Mouse (Mus musculus): ENCODE measurements around the gene Tha1. TPM values are rescaled to one million over a fixed set of nuclear protein-coding genes. Genes with fewer than 3 reads are reported as not detected.

Gene Tha1
- total and polyA plus RNA-seq, 3 experiments, result not detected

DNA sequence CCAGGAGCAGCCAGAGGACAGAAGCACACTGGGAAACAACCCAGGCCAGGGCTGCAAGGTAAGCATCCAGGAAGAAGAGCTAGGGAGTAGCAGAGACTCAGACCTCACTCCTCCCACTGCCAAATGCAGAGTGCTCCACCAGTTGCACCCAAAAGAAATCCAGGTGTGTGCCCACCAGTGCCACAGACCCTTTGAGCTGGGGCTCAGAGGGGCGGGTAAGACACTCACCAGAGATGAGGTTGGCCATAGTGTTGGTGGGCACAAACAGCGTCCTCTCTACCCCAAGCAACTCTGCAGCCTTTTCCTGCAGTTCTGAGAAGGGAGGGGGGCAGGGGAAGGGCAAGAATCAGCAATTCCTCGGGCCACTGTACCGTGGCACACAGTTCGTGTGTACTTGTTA lies 1.9 kb downstream of the Tha1 start:
- no peak for DNase-seq (ENCODE audit: low spot score)
- H3K4me3 ChIP-seq (ENCODE audit: low read depth, low read length), result no peak overlapping the region
- peaks cover 67% of the 10 kb centered on the region for H3K27me3 ChIP-seq (ENCODE audit: insufficient read depth, low read length)
- no peak for TF ChIP-seq POLR2AphosphoS5 (IDR thresholded peaks at IDR 0.05; ENCODE audit: insufficient replicate concordance, low read depth, low read length)
- TF ChIP-seq GATA1 (IDR thresholded peaks at IDR 0.05; ENCODE audit: borderline replicate concordance, low read length), result no peak
- TF ChIP-seq GATA2 (IDR thresholded peaks at IDR 0.05; ENCODE audit: borderline replicate concordance, low read depth, low read length), result no peak
- TF ChIP-seq TAL1 (conservative IDR thresholded peaks at IDR 0.05; ENCODE audit: low read depth, low read length), result no peak
- TF ChIP-seq CTCF (IDR thresholded peaks at IDR 0.05; ENCODE audit: low read depth, low read length), result no peak
- no peaks in the 10 kb centered on the region for H3K9me3 ChIP-seq (replicated peaks)
- peaks cover 5% of the 10 kb centered on the region for H3K4me1 ChIP-seq (ENCODE audit: insufficient read depth, low read depth, low read length)
- H3K36me3 ChIP-seq (replicated peaks), result no peaks in the 10 kb centered on the region
- ATAC-seq (ENCODE audit: extremely low read depth, insufficient number of reproducible peaks, low FRiP score, poor library complexity, severe bottlenecking), result no peak

DNA sequence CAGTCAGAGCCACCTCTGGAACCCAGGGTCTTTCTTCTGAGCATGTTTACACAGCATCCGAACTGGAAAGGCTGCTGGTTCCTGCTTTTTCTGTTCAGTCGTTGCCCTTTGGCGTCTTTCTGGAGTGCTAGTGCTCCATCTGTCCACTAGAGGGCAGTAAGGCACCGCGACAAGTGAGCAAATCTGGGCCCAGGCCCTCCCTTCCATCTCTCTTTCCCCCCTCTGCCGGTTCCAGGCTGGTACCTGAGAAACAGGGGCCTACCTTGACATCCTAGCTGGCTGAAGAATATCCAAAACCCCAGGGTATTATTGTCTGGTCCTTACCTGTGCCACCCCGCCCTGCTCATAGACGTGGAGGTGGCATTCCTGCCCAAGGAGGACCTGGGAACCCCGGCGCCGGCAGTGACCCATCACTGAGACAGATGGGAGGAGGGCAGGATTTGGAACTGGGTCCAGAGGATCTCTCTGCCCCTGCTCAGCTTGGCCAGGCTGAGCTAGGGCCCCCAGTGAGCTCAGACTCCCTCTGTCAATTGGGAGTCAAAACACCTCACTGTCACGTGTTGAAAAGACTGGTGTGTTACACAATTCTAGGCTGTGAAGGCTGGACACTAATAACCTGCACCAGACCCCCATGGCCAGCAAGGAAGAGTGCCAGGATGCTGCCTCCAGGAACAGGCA lies 2.5 kb downstream of the Tha1 start:
- peaks cover 69% of the 10 kb centered on the region for H3K27me3 ChIP-seq (ENCODE audit: insufficient read depth, low read length)
- H3K4me1 ChIP-seq (ENCODE audit: insufficient read depth, low read depth, low read length), result peaks cover 10% of the 10 kb centered on the region
- no peak overlapping the region for H3K4me3 ChIP-seq (ENCODE audit: low read depth, low read length)
- H3K36me3 ChIP-seq (replicated peaks), result no peaks in the 10 kb centered on the region
- no peaks in the 10 kb centered on the region for H3K9me3 ChIP-seq (replicated peaks)
- TF ChIP-seq POLR2AphosphoS5 (IDR thresholded peaks at IDR 0.05; ENCODE audit: insufficient replicate concordance, low read depth, low read length), result no peak
- TF ChIP-seq GATA1 (IDR thresholded peaks at IDR 0.05; ENCODE audit: borderline replicate concordance, low read length), result no peak
- TF ChIP-seq CTCF (IDR thresholded peaks at IDR 0.05; ENCODE audit: low read depth, low read length), result peak; percentile 90
- ATAC-seq (ENCODE audit: extremely low read depth, insufficient number of reproducible peaks, low FRiP score, poor library complexity, severe bottlenecking), result 0 out of 2 replicates have a peak, but pooled peaks have one; percentile 8
- DNase-seq (ENCODE audit: low spot score), result peak; percentile 65

DNA sequence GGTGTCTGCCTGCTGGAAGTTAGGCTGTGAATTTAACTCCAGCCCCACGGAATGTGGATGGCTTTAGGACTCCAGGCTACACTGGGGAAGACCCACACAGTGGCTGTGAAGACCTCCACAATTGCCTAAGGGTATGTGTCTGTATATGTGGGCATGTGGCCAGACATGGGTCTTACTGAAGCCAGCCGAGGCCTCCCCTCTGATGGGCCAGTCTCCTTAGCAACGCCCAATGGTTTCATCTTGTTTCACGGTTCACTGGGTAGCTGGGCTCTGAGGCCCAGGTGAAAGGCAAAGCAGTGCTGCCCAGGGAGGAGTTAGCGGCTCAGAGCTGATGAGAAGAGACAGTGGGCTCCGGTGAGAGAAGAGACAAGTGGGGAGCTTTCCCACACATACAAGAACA lies 7.3 kb downstream of the Tha1 start:
- H3K4me3 ChIP-seq (ENCODE audit: low read depth, low read length), result no peak overlapping the region
- DNase-seq (ENCODE audit: low spot score), result no peak
- no peak for ATAC-seq (ENCODE audit: extremely low read depth, insufficient number of reproducible peaks, low FRiP score, poor library complexity, severe bottlenecking)
- peaks cover 84% of the 10 kb centered on the region for H3K27me3 ChIP-seq (ENCODE audit: insufficient read depth, low read length)
- TF ChIP-seq GATA2 (IDR thresholded peaks at IDR 0.05; ENCODE audit: borderline replicate concordance, low read depth, low read length), result no peak
- no peak for TF ChIP-seq CTCF (IDR thresholded peaks at IDR 0.05; ENCODE audit: low read depth, low read length)
- no peak for TF ChIP-seq POLR2AphosphoS5 (IDR thresholded peaks at IDR 0.05; ENCODE audit: insufficient replicate concordance, low read depth, low read length)
- TF ChIP-seq GATA1 (IDR thresholded peaks at IDR 0.05; ENCODE audit: borderline replicate concordance, low read length), result no peak
- TF ChIP-seq TAL1 (conservative IDR thresholded peaks at IDR 0.05; ENCODE audit: low read depth, low read length), result no peak
- no peaks in the 10 kb centered on the region for H3K9me3 ChIP-seq (replicated peaks)
- no peaks in the 10 kb centered on the region for H3K36me3 ChIP-seq (replicated peaks)
- peaks cover 36% of the 10 kb centered on the region for H3K4me1 ChIP-seq (ENCODE audit: insufficient read depth, low read depth, low read length)

DNA sequence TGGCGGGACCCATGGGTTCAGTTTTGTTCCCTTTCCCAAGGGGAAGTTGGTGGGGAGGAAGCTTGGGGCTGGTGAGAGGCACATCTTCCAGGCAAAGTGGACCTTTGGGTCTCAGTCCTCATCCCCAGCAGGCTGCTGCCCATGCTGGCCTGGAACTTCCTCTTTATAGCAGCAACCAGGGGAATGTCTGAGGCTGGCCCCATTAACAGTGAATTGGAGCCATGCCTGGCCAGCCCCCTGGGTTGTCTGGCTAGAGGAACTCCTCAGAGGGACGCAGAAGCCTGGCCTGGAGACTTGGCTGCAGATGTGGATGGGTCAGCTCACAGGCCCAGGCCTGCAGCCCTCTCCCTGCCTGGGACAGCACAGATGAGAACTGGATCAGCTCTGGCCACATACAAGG lies 8.5 kb downstream of the Tha1 start:
- Histone ChIP-seq H3K36me3 (replicated peaks) (no peaks in the 10 kb centered on the region), H3K4me3 (ENCODE audit: low read depth, low read length) (no peak overlapping the region), H3K27me3 (ENCODE audit: insufficient read depth, low read length) (peaks cover 88% of the 10 kb centered on the region), H3K4me1 (ENCODE audit: insufficient read depth, low read depth, low read length) (peaks cover 32% of the 10 kb centered on the region), H3K9me3 (replicated peaks) (no peaks in the 10 kb centered on the region)
- DNase-seq (ENCODE audit: low spot score), result no peak
- no peak for TF ChIP-seq CTCF (IDR thresholded peaks at IDR 0.05; ENCODE audit: low read depth, low read length)
- no peak for ATAC-seq (ENCODE audit: extremely low read depth, insufficient number of reproducible peaks, low FRiP score, poor library complexity, severe bottlenecking)

DNA sequence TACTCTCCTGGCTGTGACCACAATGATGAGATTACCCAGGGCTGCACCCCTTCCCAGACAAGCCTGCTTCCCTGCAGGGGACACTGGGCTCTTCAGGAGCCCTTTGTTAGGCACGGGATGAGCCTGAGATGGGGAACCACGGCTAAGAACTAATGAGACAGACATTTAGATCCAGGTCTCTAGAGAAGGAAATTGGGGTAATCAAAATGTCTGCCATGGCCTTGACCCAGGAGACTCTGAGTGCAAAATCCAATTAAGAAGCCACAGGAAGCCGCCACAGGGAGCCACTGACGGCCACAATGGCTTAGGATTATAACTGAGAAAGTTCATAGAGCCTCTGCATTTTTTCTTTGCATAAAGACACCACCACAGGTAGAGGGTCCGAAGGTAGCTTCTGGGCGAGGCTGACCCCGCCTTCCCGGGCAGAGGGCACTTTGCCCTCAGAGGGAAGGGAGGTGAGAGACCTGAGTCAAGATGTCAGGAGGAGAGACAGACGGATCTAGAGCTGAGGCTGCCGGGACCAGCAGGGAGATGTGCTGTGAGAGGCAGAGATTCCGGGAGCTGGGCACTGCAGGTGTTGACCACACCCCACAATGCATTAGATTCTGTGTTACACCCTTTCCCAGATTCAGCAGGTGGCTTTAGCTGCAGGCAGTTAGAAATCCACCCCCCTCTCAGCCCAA lies 10.0 kb downstream of the Tha1 start:
- TF ChIP-seq GATA1 (IDR thresholded peaks at IDR 0.05; ENCODE audit: borderline replicate concordance, low read length) (no peak), CTCF (IDR thresholded peaks at IDR 0.05; ENCODE audit: low read depth, low read length) (no peak), POLR2AphosphoS5 (IDR thresholded peaks at IDR 0.05; ENCODE audit: insufficient replicate concordance, low read depth, low read length) (no peak), TAL1 (conservative IDR thresholded peaks at IDR 0.05; ENCODE audit: low read depth, low read length) (no peak), GATA2 (IDR thresholded peaks at IDR 0.05; ENCODE audit: borderline replicate concordance, low read depth, low read length) (no peak)
- H3K27me3 ChIP-seq (ENCODE audit: insufficient read depth, low read length), result peaks cover 75% of the 10 kb centered on the region
- H3K4me3 ChIP-seq (ENCODE audit: low read depth, low read length), result no peak overlapping the region
- DNase-seq (ENCODE audit: low spot score), result no peak
- no peaks in the 10 kb centered on the region for H3K9me3 ChIP-seq (replicated peaks)
- peaks cover 32% of the 10 kb centered on the region for H3K4me1 ChIP-seq (ENCODE audit: insufficient read depth, low read depth, low read length)
- no peak for ATAC-seq (ENCODE audit: extremely low read depth, insufficient number of reproducible peaks, low FRiP score, poor library complexity, severe bottlenecking)
- peaks cover 7% of the 10 kb centered on the region for H3K36me3 ChIP-seq (replicated peaks)

DNA sequence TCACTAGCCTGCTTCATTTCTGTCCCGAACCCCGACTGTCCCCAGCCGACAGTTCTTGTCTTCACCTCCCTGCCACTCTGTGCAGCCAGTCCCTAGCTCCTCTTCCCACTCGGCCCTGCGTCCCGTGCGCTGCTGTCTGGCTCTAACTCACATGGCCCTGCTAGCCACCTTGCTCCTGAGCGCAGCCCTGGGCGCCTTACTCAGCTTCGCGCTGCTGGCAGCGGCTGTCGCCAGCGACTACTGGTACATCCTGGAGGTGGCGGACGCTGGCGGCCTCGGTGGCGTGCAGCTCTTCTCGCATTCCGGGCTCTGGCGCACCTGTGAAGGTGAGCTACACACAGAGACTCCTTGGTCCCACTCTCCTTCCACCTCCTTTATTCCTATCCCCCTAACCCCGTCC lies 12.7 kb downstream of the Tha1 start, which contains the start of gene Tmem235:
Gene Tmem235, plus strand, starts transcription at position 152 of the 400 bp plus-strand sequence.
- Histone ChIP-seq H3K4me3 (ENCODE audit: low read depth, low read length) (no peak within 1 kb of the TSS), H3K27me3 (ENCODE audit: insufficient read depth, low read length) (peaks cover 50% of the 10 kb centered on the region), H3K4me1 (ENCODE audit: insufficient read depth, low read depth, low read length) (peaks cover 34% of the 10 kb centered on the region), H3K36me3 (replicated peaks) (peaks cover 33% of the 10 kb centered on the region), H3K9me3 (replicated peaks) (peaks cover 7% of the 10 kb centered on the region)
- no peak for TF ChIP-seq GATA1 (IDR thresholded peaks at IDR 0.05; ENCODE audit: borderline replicate concordance, low read length)
- no peak for TF ChIP-seq TAL1 (conservative IDR thresholded peaks at IDR 0.05; ENCODE audit: low read depth, low read length)
- no peak for TF ChIP-seq GATA2 (IDR thresholded peaks at IDR 0.05; ENCODE audit: borderline replicate concordance, low read depth, low read length)
- TF ChIP-seq CTCF (IDR thresholded peaks at IDR 0.05; ENCODE audit: low read depth, low read length), result no peak
- ATAC-seq (ENCODE audit: extremely low read depth, insufficient number of reproducible peaks, low FRiP score, poor library complexity, severe bottlenecking) (no peak), DNase-seq (ENCODE audit: low spot score) (no peak)
